Mouse (Mus musculus): ENCODE measurements at regions not wholly inside any gene's neighbourhood (a gene's known extent, or its start where the extent isn't known, plus 50 kb on each side); places are given as distances from the start of the nearest gene placed in this dataset.

GRCm38 (mm10) chr16:23833603-23834002, 57.2 kb downstream of the Sst start:
- no peak for TF ChIP-seq CTCF (IDR thresholded peaks at IDR 0.05; ENCODE audit: low read depth)
- TF ChIP-seq EP300 (optimal IDR thresholded peaks at IDR 0.05) = no peak
